Mouse (Mus musculus): Measurements from ENCODE around the gene Gpr65.

The Gpr65 gene

DNA sequence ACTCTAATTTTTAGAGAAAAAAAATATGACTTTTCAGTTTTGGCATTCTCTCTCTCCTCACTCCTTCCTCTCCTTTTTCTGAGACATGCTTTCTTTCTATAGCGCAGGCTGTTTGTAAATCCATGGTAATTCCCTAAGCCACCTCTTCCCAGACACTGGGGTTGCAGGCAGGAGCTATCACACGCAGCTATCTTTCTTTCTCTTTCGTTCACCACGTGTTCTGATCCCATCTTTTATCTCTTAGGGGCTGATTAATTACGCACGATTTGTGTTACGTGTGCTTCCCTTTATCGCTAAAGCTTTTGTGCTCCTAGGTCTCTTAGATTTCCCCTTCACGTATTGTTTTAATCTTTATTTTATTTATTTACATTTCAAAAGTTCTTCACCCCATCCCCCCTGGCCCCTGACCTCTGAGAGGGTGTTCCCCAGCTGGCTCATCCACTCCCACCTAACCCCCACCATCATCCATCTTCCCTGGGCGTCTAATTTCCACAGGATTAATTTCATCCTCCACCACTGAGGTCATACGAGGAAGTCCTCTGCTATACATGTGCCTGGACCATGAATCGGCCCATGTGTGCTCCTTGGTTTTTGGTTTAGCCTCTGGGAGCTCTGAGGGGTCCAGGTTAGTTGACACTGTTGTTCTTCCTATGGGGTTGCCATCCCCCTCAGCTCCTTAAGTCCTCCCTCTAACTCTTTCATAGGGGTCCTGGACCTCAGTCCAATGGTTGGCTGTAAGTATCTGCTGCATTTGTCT lies 2.6 kb downstream of the Gpr65 start:
- no peak for TF ChIP-seq GATA4 (IDR thresholded peaks at IDR 0.05; ENCODE audit: insufficient replicate concordance, low read length)

DNA sequence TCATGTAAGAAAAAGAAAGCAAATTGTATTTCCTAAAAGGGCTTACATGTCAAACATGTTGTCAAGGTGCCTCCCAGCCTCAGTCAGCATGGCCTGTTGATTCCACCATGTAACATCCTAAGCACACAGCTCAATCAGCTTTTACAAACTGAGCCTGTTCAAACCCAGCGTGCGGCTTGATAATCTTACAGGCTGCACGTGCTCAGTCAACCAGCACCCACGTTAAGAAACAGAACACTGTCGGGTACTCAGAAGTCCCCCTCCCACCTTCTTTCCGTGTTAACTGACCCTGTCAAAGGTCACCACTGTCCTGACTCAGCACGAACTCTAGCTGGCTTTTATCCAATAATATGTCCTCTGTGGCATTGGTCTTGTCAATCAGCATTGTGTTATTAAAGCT lies 4.0 kb downstream of the Gpr65 start:
- no peak for TF ChIP-seq GATA4 (IDR thresholded peaks at IDR 0.05; ENCODE audit: insufficient replicate concordance, low read length)

DNA sequence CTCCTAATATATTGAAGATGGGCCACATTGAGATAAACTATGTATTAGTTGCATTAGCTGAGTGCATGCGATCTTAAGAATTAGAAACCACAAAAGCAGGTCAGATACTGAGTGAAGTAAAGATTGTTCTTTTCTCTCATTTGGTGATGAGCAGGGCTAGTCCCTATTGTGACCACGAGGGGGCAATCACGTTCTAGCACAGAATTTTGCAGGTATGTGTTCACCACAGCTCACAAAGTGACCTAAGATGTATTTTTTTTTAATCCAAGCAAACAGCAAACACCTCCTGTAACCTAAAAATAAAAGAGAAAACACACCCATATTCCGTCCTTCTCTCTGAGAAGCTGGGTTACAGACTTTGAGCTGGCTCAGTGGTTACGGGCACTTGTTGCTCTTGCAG lies 12.1 kb downstream of the Gpr65 start:
- TF ChIP-seq GATA4 (IDR thresholded peaks at IDR 0.05; ENCODE audit: insufficient replicate concordance, low read length) = no peak

DNA sequence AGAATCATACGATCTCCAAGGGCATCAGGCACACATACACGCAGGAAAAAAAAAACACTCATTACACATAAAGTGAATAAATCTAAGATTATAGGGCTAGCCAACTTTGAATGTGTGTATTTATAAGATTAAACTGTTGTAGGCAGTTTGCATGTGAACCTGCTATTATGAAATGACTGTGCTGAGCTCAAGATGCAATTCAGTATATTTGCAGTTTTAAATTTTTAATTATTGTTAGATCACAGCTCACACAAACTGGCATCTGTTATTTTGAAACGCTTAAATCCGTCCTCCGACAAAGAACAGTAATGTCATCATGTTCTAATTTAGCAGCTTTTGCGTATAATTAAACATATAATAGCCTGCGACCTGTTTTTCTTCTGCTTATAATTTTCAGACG lies 12.6 kb downstream of the Gpr65 start:
- no peak for TF ChIP-seq GATA4 (IDR thresholded peaks at IDR 0.05; ENCODE audit: insufficient replicate concordance, low read length)

DNA sequence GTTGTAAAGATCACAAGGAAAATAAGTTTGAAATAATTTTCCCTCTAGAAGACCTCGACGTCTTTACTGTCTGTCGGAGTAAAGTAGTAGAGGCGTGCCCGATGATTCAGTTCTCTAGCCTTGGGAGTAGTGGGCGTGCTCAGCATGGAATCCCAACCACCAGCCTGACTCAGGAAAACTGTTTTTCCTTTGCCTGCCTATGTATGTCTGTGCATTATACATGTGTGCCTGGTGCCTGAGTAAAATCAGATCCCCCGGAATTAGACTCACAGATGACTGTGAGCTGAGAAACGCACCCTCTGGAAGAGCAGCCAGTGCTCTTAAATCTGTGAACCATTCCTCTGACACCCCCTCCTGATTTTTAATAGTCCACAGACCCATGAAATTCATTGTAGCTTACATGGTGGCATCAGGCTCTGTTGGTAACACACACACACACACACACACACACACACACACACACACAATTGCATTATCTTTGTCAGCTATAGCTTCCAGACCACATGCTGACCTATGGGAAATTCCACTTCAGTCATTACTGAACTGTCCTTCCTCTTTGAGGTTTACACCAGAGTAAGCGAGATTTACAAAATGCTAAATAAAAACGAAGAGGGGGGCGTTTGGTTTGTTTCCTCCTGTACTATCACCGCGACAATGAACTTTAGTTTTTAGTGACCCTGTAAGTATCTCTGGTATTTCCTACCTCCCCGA lies 14.5 kb downstream of the Gpr65 start:
- TF ChIP-seq GATA4 (IDR thresholded peaks at IDR 0.05; ENCODE audit: insufficient replicate concordance, low read length) = no peak

DNA sequence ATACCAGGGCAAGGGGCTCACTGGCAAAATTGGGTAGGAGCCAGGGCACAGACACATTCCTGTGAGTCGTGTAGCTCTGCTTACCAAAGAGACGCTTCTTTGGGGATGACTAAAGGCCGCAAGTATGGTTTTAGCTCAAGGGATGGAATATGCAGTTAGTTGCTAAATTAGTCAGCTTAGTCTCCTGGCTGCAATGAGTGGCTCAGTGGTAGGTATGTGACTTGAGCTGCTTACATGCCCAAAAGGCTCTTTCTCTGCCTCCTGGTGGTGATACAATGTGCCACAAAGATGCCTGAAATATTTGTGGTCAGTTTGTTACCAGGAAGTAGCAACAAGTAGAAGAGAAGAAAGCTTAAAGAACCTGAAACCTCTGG lies 15.0 kb downstream of the Gpr65 start:
- TF ChIP-seq GATA4 (IDR thresholded peaks at IDR 0.05; ENCODE audit: insufficient replicate concordance, low read length) = no peak

DNA sequence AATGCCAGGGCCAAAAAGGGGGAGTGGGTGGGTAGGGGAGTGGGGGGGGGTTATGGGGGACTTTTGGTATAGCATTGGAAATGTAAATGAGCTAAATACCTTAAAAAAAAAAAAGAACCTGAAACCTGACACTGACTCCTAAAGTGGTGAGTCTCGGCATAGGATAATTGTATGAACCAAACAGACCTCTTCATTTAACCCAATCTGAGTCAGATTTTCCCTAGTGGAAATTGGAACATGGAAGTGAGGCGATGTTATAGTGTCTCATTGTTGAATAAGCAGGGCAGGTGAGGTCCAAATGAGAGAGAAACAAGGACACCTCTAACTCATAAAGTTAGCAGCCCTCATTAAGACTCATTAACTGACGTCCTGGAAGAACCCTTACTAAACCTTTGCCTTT lies 16.0 kb downstream of the Gpr65 start:
- TF ChIP-seq GATA4 (IDR thresholded peaks at IDR 0.05; ENCODE audit: insufficient replicate concordance, low read length) = no peak

DNA sequence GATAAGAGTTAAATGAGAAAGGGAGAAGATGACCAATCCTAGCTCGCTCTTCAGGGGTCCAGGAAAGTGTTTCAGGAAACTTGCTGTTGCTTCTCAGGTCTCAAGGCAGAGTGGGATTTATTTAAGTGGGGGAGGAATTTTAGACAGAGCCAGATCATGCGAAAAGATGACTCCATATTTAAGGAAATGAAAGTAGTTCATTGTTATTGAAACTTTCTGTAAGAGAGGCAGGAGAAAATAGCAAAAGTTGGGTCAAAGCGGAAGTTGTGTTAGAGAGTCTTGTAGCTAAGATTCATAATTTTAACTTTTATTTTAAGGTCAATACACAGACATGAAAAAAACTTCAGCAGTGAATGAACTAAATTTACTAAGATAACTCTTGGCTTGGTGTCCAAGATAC lies 22.0 kb downstream of the Gpr65 start:
- TF ChIP-seq GATA4 (IDR thresholded peaks at IDR 0.05; ENCODE audit: insufficient replicate concordance, low read length) = no peak

DNA sequence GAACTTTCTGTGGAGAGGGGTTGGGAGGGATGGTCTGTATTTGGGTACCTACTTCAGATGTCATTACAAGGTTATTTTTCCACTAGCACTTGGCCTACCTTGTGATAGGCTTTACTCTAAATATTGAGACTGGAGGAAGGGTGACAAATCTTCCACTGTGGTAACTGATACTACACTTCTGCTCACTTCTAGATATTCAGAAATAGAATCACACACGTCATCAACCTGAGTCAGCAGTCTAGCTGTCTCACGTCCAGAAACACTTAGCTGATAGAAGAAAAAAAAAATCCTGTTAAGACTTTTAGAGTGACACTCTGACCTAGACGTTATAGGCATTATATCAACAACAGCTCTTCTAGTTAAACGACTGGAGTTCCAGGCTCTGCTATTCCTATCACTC lies 23.8 kb downstream of the Gpr65 start:
- TF ChIP-seq GATA4 (IDR thresholded peaks at IDR 0.05; ENCODE audit: insufficient replicate concordance, low read length) = no peak

DNA sequence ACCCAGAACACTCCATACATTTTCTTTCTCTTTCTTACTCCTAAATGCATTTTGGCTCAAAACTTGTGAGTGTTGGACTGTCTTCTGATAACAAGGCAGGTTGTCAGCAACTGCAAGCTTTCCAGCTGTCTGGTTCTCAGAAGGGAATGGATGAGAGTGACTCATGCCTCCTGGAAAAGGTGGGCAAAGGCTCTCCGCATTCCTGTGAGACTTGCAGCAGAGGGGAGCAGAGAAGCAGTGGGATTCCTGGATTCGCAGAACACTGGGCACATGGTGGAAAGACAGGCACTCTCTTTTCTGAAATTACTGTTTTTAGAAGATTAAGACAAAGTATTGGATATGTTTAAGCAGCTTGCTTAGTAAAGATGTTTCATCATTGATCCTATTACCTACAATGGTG lies 25.8 kb downstream of the Gpr65 start:
- TF ChIP-seq GATA4 (IDR thresholded peaks at IDR 0.05; ENCODE audit: insufficient replicate concordance, low read length) = no peak

DNA sequence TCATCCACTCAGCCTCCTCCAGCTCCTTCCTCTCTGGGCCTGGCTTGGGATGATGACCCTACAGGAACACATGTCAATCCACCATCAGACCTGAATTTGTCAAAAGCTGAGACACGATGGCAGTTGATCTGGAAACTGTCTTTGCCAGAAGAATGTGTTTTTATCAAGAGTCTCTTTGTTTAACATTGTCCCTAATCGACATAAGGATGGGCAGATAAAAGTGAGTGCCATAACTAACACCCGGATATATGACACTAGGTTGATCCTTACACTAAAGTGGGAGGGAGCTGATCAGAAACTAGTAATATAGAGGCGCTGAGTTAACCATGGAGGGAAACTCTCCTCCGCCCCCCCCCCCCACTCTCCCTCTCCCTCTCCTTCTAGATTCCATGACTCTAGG lies 33.5 kb downstream of the Gpr65 start:
- no peak for TF ChIP-seq GATA4 (IDR thresholded peaks at IDR 0.05; ENCODE audit: insufficient replicate concordance, low read length)

DNA sequence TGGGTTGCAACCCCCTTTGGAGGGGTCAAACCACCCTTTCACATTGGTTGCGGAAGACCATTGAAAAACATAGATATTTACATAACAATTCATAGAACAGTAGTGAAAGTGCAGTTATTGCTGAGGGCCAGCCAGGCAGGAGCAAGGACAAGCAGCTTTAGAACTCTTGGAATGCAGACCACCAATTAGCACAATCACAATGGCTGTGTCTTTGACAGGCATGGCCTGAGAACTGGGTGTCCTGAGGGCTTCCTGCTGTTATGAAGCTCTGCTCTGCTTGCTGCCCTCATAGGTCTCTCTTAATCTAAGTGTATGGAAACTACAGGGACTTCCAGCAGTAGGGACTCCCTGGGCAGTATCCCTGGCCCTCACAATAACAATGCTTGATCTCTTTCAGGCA lies 34.6 kb downstream of the Gpr65 start:
- TF ChIP-seq GATA4 (IDR thresholded peaks at IDR 0.05; ENCODE audit: insufficient replicate concordance, low read length) = no peak

DNA sequence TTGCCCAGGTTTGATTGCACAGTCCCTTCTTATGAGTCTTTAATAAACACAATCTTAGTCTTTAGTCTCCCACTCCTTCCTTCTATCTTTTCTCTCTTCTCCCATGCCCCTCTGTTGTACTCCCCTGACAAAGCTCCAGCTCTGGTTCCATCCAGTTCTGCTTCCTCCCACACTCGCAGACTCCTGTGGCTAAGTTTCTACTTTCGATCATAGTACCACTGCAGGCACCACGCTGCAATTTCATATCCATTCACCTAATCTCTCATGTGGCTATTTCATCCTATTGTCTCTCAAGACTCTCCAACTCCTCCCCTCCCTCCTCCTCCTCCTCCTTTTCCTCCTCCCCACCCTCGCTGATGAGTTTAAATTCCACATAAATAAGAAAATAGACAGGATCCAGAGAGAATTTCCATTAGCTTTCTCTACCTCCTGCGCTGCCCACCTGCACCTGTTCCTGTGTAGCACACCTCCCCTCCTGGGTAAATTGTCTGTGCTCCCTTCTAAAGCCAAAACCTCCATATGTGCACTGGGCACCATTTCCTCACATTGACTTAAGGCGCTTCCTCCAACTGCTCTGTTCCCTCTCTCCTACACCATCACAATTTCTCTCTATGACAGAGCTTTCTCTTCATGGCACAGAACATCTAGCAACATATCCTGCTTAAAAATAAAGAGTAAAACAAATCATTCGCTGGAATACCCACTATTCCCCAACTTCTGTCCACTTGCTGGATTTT lies 38.9 kb downstream of the Gpr65 start:
- no peak for TF ChIP-seq GATA4 (IDR thresholded peaks at IDR 0.05; ENCODE audit: insufficient replicate concordance, low read length)

DNA sequence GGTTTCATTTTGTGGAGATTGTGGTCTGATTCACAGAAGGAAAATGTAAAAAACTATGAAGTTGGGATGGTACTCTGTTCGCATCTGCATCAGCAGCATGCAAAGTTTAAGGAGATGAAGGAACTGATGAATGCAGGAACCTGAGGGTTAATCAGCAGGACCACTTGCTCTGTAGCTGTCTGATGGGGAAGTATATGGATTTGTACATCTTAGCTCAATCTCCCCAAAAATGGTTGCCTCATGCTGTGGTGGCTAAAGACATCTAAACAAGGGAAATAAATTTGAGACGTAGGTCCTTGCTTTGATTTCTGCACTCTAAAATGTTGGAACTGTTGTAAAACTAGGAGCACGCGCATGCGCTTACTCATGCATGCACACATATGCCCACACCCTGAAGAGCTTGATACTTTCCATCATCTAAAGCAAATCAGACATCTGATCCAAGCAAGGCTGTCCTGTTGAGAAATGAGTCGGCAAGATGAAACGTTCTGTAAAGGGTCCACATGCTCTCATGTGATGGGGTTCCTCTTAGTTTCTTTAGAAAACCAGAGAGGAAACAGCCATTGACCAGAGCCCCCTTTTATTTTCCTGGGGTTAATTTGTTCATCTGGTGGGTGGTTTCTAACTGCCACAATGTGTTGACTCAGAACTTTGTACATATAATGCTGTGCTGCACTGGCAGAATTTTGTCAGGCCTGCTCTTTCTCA lies 43.1 kb downstream of the Gpr65 start:
- no peak for TF ChIP-seq GATA4 (IDR thresholded peaks at IDR 0.05; ENCODE audit: insufficient replicate concordance, low read length)

DNA sequence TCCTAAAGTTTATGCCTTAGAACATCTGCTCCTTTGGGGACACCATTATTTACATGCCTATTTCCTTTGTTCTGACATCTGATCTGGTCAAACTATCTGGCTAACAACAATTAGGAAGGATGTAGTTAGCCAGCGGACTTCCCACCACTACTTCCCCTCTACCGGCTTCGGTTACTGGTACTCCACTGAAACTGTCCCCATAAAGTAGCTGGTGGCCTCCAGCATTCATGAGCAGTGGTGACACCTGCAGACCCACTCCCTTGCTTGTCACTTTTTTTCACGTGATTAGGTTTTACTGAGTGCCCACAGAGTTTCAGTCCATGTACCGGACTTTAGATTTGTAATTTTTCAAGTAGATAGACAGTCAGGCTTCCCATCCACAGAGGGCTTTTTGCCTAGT lies 47.5 kb downstream of the Gpr65 start:
- TF ChIP-seq GATA4 (IDR thresholded peaks at IDR 0.05; ENCODE audit: insufficient replicate concordance, low read length) = no peak

Data from liver, adult (tissue).